Mouse (Mus musculus): ENCODE data around the gene Rab15. TPM values are rescaled to one million over a fixed set of nuclear protein-coding genes. Genes with fewer than 3 reads are reported as not detected.

Gene Rab15
- polyA plus RNA-seq, 1 experiment: 108 TPM

- Histone ChIP-seq H3K4me1 (ENCODE audit: control insufficient read depth, insufficient read depth, low read length) (peaks cover 70% of the 10 kb centered on the region), H3K27me3 (ENCODE audit: control insufficient read depth, insufficient read depth, low read length) (no peaks in the 10 kb centered on the region), H3K27ac (ENCODE audit: insufficient read depth, low read length) (peak overlapping the region; percentile 71), H3K4me3 (replicated peaks; ENCODE audit: insufficient read depth, low read depth, low read length) (no peak overlapping the region)
- WGBS: 24% methylated on average over 4 of the region's 4 CpGs
- DNase-seq: peak in 1 of 2 experiments; percentile 36
- TF ChIP-seq POLR2A (IDR thresholded peaks at IDR 0.05; ENCODE audit: borderline replicate concordance, insufficient read depth, low read length): no peak
- TF ChIP-seq CTCF (IDR thresholded peaks at IDR 0.05; ENCODE audit: borderline replicate concordance, insufficient read depth, low read depth, low read length): no peak
These were observed 6.0 kb downstream of the Rab15 start for GRCm38 (mm10) chr12:76816720-76817119.

GRCm38 (mm10) chr12:76814120-76814519 is 8.6 kb downstream of the Rab15 start:
- WGBS: 18% methylated on average over 2 of the region's 2 CpGs
- no peak for TF ChIP-seq CTCF (IDR thresholded peaks at IDR 0.05; ENCODE audit: borderline replicate concordance, insufficient read depth, low read depth, low read length)
- no peak for TF ChIP-seq POLR2A (IDR thresholded peaks at IDR 0.05; ENCODE audit: borderline replicate concordance, insufficient read depth, low read length)
- Histone ChIP-seq H3K4me3 (replicated peaks; ENCODE audit: insufficient read depth, low read depth, low read length) (no peak overlapping the region), H3K27me3 (ENCODE audit: control insufficient read depth, insufficient read depth, low read length) (no peaks in the 10 kb centered on the region), H3K27ac (ENCODE audit: insufficient read depth, low read length) (peak overlapping the region; percentile 35; the same call in 1 of the 2 replicates), H3K4me1 (ENCODE audit: control insufficient read depth, insufficient read depth, low read length) (peaks cover 77% of the 10 kb centered on the region)
- peak; percentile 50 to 73 for DNase-seq

- Histone ChIP-seq H3K27me3 (ENCODE audit: control insufficient read depth, insufficient read depth, low read length) (no peaks in the 10 kb centered on the region), H3K4me1 (ENCODE audit: control insufficient read depth, insufficient read depth, low read length) (peaks cover 71% of the 10 kb centered on the region)
- 47% methylated on average over 10 of the region's 10 CpGs for WGBS
These were observed 9.2 kb downstream of the Rab15 start for GRCm38 (mm10) chr12:76813543-76813942.

GRCm38 (mm10) chr12:76811006-76811405 is 11.7 kb downstream of the Rab15 start:
- Histone ChIP-seq H3K4me1 (ENCODE audit: control insufficient read depth, insufficient read depth, low read length) (peaks cover 64% of the 10 kb centered on the region), H3K27ac (ENCODE audit: insufficient read depth, low read length) (peak overlapping the region; percentile 81), H3K27me3 (ENCODE audit: control insufficient read depth, insufficient read depth, low read length) (no peaks in the 10 kb centered on the region), H3K4me3 (replicated peaks; ENCODE audit: insufficient read depth, low read depth, low read length) (no peak overlapping the region)
- peak; percentile 73 to 82 for DNase-seq
- TF ChIP-seq CTCF (IDR thresholded peaks at IDR 0.05; ENCODE audit: borderline replicate concordance, insufficient read depth, low read depth, low read length) (no peak), POLR2A (IDR thresholded peaks at IDR 0.05; ENCODE audit: borderline replicate concordance, insufficient read depth, low read length) (no peak)
- 11% methylated on average over 4 of the region's 4 CpGs for WGBS

More at GRCm38 (mm10) chr12:76813543-76813942, 9.2 kb downstream of the Rab15 start:
- Histone ChIP-seq H3K4me3 (replicated peaks; ENCODE audit: insufficient read depth, low read depth, low read length) (no peak overlapping the region), H3K27ac (ENCODE audit: insufficient read depth, low read length) (peak overlapping the region; percentile 35)
- no peak for TF ChIP-seq CTCF (IDR thresholded peaks at IDR 0.05; ENCODE audit: borderline replicate concordance, insufficient read depth, low read depth, low read length)
- TF ChIP-seq POLR2A (IDR thresholded peaks at IDR 0.05; ENCODE audit: borderline replicate concordance, insufficient read depth, low read length): no peak
- peak in 1 of 2 experiments; percentile 33 for DNase-seq

GRCm38 (mm10) chr12:76810491-76810890 is 12.2 kb downstream of the Rab15 start:
- 38% methylated on average over 5 of the region's 5 CpGs for WGBS
- no peaks in the 10 kb centered on the region for H3K27me3 ChIP-seq (ENCODE audit: control insufficient read depth, insufficient read depth, low read length)
- H3K4me3 ChIP-seq (replicated peaks; ENCODE audit: insufficient read depth, low read depth, low read length): no peak overlapping the region
- peak; percentile 43 to 48 for DNase-seq
- peak overlapping the region; percentile 81 for H3K27ac ChIP-seq (ENCODE audit: insufficient read depth, low read length)
- peaks cover 66% of the 10 kb centered on the region for H3K4me1 ChIP-seq (ENCODE audit: control insufficient read depth, insufficient read depth, low read length)
- TF ChIP-seq POLR2A (IDR thresholded peaks at IDR 0.05; ENCODE audit: borderline replicate concordance, insufficient read depth, low read length) (no peak), CTCF (IDR thresholded peaks at IDR 0.05; ENCODE audit: borderline replicate concordance, insufficient read depth, low read depth, low read length) (no peak)

- Histone ChIP-seq H3K4me3 (replicated peaks; ENCODE audit: insufficient read depth, low read depth, low read length) (no peak overlapping the region), H3K27ac (ENCODE audit: insufficient read depth, low read length) (no peak overlapping the region), H3K4me1 (ENCODE audit: control insufficient read depth, insufficient read depth, low read length) (peaks cover 60% of the 10 kb centered on the region), H3K27me3 (ENCODE audit: control insufficient read depth, insufficient read depth, low read length) (no peaks in the 10 kb centered on the region)
- WGBS: 66% methylated on average over 10 of the region's 10 CpGs
- no peak for DNase-seq
- TF ChIP-seq POLR2A (IDR thresholded peaks at IDR 0.05; ENCODE audit: borderline replicate concordance, insufficient read depth, low read length): no peak
- no peak for TF ChIP-seq CTCF (IDR thresholded peaks at IDR 0.05; ENCODE audit: borderline replicate concordance, insufficient read depth, low read depth, low read length)
These were observed 14.9 kb downstream of the Rab15 start for GRCm38 (mm10) chr12:76807796-76808195.

GRCm38 (mm10) chr12:76805056-76805811 is 17.5 kb downstream of the Rab15 start:
- WGBS: 21% methylated on average over 10 of the region's 10 CpGs
- no peak overlapping the region for H3K4me3 ChIP-seq (replicated peaks; ENCODE audit: insufficient read depth, low read depth, low read length)
- DNase-seq: peak; percentile 98 to 100
- H3K27ac ChIP-seq (ENCODE audit: insufficient read depth, low read length): peak overlapping the region; percentile 73
- H3K4me1 ChIP-seq (ENCODE audit: control insufficient read depth, insufficient read depth, low read length): peaks cover 53% of the 10 kb centered on the region
- peak; percentile 32; the same call in 1 of the 2 replicates for TF ChIP-seq POLR2A (IDR thresholded peaks at IDR 0.05; ENCODE audit: borderline replicate concordance, insufficient read depth, low read length)
- peak; percentile 7; the same call in 1 of the 2 replicates for TF ChIP-seq CTCF (IDR thresholded peaks at IDR 0.05; ENCODE audit: borderline replicate concordance, insufficient read depth, low read depth, low read length)
- no peaks in the 10 kb centered on the region for H3K27me3 ChIP-seq (ENCODE audit: control insufficient read depth, insufficient read depth, low read length)
